Mouse (Mus musculus): ENCODE results near the gene Atf6.

The Atf6 gene

DNA sequence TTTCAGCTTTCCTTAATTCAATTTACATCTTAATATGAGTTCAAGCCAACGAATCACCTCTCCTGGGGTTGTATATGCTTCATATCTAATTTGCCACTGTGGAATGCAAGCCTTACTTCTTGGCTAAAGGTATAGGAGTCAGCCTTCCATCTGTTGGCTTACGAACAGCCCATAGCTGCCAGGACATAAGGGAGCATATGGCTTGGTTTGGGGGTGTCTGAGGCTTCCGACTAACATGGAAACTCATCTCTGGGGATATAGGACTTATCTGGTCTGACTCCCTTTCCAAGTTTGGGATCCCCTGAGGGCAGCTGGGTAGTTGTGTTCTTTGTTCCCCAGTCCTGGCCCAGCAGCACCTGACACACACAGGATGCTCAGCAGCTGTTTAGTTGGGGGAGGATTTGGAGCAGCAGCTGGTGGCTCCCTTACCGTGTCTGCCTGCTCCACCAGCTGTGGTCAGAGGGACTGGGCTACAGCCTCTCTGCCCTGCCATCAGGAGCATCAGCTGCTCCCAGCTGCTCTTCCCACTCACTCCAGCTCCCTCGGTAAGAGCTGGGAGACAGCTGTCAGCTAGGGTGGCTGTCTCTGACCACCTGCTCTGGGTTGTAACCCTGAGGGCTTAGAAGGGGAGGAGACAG lies 212.2 kb downstream of the Atf6 start:
- DNase-seq: no peak
